Mouse (Mus musculus): ENCODE results near the gene Plpp1.

Plpp1 gene

GRCm38 (mm10) chr13:112800597-112801380 is at the start of gene Plpp1:
Gene Plpp1, plus strand, starts transcription at chr13:112800792.
- peak; percentile 98 for DNase-seq (ENCODE audit: low spot score)

GRCm38 (mm10) chr13:112751454-112752308 is 48.9 kb upstream of the Plpp1 start:
- peak; percentile 60 for DNase-seq (ENCODE audit: low spot score)

DNA sequence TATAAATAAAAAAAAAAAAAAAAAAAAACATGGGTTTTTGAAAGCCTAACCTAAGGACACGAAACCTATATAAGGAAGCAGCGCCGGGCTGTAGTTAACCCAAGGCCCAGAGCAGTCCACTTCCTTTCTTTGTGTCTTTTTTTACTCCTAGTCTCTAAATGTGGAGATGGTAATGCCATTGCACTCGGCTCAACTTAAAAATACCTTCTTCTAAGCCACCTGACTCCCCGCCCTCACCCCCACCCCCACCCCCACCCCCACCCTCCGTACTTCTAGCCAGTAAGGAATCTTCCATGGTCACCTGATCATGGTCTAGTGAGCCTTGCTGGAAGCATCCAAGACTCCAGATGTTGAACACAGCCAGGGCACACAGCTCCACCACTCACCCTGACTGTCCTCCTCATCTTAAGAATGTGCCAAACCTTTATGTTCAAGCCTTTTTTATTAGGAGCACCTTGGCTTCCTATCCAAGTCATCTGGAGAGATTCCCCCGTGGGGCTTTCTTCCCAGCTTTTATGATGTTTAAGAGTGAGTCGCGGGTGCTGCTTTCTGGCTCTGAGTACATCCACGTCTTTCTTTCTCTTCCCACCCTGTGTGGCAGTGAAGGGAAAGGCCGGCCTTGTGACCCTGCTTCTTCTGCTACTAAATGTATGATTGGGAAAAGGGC is 48.1 kb upstream of the Plpp1 start:
- DNase-seq (ENCODE audit: low spot score), result no peak

GRCm38 (mm10) chr13:112753522-112753921 is 47.1 kb upstream of the Plpp1 start:
- no peak for DNase-seq (ENCODE audit: low spot score)

DNA sequence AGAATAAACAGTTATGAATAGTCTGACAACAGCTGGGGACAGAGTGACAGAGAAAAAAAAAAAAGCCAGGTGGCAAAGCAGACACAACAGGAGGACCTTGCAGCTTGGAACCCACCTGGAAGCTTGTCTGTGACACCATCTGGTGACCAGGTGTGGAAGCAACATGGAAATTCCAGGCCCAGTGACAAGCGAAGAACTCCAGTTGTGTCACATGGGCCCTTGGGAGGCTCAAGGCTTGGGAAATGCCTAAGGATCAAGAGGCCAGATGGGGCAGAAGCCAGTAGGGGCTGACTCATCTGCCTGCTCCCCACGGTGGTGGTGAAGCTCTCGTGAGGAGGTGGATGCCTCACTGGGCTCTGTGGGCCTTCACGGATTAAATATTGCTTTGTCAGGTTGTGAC is 45.7 kb upstream of the Plpp1 start:
- no peak for DNase-seq (ENCODE audit: low spot score)

DNA sequence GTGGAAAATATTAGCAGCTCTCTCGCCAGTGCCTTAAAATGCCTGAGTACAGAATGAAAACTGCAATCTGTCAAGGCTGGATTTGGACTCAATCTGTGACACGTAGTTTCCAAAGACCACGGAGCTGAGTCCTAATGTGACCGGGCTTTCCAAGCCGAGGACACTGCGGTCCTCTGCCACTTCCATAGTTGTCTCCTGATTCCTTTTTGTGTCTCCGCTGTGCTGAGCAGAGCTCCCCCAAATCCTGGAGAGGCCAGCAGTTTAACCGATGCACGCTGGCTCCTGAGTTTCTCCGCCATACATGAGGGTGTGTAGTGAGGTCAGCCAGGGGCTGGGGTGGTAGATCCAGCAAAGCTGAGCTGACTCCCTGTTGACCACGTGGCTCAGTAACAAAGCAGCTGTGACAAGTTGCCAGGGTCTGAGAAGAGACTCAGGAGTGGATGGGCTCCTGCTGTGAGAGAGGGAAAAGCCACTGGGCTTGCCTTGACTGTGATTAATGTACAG is 45.0 kb upstream of the Plpp1 start:
- DNase-seq (ENCODE audit: low spot score), result peak; percentile 50

DNA sequence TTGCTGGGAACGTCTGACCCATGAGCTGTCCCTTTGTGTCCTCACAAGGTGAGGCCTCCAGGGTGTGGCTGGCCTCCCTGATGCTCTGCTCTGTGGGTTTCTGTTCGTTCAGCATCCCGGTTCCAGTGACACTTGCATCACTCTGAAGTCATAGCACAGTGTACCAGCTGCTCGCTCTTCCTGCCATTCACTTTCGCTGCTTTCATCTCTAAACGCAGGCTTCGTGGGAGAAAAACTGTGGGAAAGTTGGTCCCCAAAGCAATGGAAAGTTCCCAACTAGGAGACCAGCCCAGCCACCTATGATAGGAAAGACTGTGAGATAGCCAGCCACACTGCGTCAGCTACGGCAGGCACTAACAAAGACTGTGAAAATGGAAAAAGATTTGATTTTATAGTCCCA is 43.2 kb upstream of the Plpp1 start:
- no peak for DNase-seq (ENCODE audit: low spot score)

DNA sequence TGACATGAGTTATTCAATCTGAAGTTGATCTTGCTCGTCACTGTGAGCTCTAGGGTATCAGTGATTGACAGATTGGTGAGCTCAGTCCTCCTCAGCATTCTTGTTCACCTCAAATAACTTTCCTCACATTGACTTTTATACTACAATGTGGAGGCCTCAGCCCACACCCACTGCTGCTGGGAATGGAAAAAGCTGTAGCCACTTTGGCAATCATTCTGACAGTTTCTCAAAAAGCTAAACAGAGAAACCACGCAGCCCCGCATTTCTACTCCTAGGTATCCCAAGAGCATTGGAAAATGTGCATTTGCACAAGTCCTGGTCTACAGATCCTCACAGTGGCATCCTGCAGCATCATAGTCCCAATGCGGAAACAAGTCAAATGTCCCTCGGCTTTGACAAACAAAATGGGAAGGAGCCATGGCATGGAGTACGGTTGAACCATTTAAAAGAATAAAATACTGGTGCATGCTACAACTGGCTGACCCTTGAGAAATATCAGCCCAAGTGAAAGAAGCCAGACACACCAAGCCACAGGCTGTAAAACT is 42.0 kb upstream of the Plpp1 start:
- no peak for DNase-seq (ENCODE audit: low spot score)

DNA sequence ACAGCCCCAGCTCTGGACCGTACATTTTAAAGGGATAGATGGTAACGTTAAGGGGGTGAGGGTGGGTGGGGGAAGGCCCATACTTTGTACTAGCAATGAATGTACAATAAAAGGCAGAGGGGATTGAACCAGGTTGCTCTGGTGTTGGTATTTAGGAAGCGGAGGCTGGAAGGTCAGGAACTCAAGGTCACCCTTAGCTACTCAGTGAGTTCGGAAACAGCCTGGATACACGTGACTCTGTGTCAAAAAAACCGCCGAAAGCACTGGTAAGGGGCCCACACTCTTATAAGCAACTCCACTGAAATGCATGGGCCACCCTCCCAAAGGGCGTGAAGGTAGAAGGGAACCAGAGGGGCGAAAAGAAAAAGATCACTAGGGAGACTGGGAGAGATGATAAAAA is 41.2 kb upstream of the Plpp1 start:
- DNase-seq (ENCODE audit: low spot score), result no peak

DNA sequence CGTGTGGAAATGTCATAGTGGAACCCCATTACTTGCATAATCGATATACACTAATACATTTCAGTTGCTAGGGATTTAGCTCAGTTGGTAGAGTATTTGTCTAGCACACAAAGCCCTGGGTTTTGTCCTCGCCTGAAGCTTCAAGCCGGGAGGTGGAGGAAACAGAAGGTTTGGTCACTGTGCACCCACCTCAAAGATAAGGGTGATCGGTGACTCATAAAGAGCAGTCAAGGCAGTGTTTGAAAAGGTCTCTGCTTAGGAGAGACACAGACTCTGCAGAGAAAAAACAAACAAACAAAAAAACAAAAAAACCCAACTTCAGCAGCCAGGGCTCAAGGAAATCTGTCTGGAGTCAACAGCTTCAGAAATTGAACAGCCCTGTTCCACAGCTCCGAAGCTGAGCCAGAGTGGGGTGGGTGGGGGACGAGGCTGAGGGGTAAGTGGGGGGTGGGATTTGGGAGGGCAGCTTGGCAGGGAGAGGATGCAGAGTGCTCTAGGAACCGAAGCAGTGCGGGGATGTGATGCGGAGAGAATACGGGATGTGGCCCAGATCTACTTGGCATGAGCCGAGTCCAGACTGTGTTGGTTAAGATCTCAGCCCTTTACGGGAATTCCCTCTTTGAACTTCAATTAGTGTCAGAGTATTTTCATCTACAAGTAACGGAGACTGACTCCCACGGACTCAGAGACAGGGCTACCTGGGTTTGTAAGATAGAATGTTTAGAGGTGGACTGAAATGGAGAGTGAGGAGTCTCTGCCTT is 40.6 kb upstream of the Plpp1 start:
- no peak for DNase-seq (ENCODE audit: low spot score)

GRCm38 (mm10) chr13:112760538-112760881 is 40.1 kb upstream of the Plpp1 start:
- no peak for DNase-seq (ENCODE audit: low spot score)

DNA sequence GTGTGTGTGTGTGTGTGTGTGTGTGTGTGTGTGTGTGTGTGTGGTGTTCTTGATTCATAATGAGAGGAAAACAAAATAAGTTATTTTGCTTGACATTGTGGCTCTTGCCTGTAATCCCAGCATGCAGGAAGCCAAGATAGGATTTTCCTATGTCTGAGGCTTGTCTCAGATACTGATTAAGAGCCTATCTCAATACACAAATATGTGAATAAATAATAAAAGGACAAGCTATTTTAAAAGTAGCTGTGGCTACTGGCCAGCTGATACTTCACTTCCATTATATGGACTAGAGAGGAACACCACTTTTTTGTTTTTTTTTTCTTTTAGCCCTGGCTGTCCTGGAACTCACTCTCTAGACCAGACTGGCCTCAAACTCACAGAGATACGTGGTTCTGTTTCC is 38.8 kb upstream of the Plpp1 start:
- DNase-seq (ENCODE audit: low spot score), result no peak

DNA sequence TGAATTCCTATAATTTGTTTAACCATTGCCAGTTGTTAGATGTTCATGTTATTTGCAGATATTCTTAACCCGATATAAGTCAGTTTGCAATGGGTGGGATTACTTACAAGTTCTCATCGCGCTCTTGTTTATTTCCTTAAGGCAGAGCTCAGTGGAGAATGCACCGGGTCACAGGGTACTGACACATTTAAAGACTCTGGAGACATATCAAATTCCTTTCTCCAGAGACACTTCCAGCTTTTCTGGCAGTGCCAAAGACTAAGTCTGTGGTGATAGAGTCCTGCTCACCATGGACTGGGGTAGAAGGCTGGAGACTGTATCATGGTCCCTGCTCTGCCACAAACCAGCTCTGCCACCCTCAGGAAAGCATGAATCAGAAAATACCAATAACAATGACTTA is 38.0 kb upstream of the Plpp1 start:
- no peak for DNase-seq (ENCODE audit: low spot score)

DNA sequence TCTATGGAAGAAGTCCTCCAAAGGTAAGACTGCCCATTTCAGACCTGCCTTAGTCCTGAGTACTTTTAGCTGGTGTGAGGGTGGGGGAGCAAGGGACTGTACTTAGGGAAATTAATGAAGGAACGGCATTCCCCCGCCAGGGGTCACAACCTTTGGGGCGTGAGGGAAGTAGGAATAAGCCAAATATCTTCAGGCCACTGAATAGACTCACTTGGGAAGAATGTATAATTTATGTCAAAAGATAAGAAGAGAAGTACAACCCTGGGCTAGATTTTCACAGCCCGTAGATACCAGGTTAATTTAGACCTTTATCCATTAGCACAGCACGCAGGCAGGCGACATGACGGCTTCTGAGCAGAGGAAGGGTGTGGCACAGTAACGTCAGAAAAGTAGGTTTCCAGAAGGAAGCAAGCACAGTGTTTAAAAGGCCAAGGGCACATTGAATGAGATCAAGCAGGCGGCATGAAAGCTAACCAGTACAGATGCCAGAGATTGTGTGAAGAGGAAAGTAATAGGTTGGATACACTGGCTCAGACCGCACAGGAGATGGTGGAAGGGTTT is 37.0 kb upstream of the Plpp1 start:
- peak; percentile 50 for DNase-seq (ENCODE audit: low spot score)

DNA sequence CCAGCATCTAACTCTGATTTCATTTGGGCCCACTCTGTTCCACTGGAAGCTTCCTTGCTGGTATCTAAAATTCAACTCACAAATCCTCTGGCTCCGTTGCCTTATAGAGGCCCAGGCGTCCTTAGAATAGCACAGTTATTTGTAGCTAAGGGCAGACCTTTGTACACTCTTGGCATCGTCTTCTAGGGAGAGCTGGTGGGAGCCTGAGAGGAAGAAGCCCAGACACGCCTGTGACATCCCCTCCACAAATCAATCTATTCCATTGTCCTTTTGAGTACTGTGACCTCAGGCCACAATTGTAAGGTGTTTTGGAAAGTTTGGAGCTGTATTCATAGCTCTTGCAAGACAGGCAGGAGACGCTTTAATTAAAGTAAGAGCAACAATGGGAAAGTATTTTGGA is 36.0 kb upstream of the Plpp1 start:
- DNase-seq (ENCODE audit: low spot score), result no peak

- DNase-seq (ENCODE audit: low spot score), result no peak
Measured at GRCm38 (mm10) chr13:112765654-112766053, 34.9 kb upstream of the Plpp1 start.

GRCm38 (mm10) chr13:112770528-112771328 is 29.9 kb upstream of the Plpp1 start:
- peak; percentile 55 for DNase-seq (ENCODE audit: low spot score)

DNA sequence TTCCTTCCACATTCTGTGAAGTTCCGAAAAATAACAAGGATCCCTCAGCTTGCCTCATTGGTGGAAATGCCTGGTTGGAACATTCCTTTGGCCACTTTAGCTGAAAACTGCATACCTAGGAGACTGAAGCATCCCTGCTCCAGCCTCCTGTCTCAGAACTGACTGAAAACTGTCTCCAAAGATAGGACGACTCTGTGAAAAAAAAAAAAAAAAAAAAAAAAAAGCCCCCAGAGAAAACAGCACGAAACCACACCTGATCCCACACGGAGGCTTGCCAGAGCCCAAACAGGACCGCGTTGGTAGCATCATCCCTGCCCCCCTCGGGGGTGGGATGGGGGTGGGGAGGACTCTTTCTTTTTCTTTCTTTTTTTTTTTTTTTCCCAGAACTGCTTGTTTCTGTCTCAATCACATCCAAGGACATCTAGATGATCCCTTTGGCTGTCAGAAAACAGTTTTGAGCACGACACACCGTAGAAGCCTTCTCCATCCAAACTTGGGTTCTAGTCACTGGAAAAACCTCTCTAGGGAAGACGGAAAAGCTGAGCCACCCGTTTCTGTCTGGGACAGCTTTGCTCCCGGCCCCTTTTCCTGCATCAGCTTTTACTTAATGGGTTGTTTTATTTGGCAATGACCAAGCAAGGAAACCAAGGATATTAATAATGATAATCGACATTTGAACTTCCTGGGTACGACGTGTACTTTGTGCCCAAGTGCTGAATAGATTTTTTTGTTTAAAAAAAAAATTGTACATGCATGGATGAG is 29.0 kb upstream of the Plpp1 start:
- DNase-seq (ENCODE audit: low spot score), result no peak

GRCm38 (mm10) chr13:112772252-112772651 is 28.3 kb upstream of the Plpp1 start:
- no peak for DNase-seq (ENCODE audit: low spot score)

GRCm38 (mm10) chr13:112772861-112773260 is 27.7 kb upstream of the Plpp1 start:
- DNase-seq (ENCODE audit: low spot score), result no peak

Data from urinary bladder, postnatal 14 days (tissue).